In the genomic region with DNA sequence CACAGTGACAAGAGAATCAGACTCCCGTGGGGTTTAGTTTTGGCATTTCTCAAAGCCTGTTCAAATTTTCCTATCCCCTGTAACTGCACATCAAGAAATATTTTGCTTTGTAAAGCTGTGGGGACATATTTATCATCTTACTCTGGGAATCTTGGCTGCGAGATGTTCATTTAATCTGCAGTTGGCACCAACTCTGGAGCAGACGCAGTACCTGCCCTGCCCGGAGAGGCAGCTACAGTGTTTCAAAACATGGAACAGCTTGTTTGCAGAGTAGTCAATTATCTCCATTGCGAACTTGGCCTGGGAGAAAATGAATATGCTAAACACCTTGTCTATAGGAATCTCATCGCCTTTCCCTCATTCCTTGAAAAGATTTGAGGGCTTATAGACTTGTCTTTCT, we compare ENCODE assay signal across 34 mouse cellular contexts. TPM values are rescaled to one million over a fixed set of nuclear protein-coding genes. Genes with fewer than 3 reads are reported as not detected.
DNase-seq lines count a peak whose midpoint lies in the region; ATAC-seq and TF ChIP-seq lines count a peak whose summit lies in the region.
"Had no signal": no experiment of that assay in that cellular context is flagged by ENCODE, and none has a peak within 500 bp of the region (broad histone marks: within the 10 kb centered on the region; RNA-seq: fewer than 3 reads in every experiment).

No protein-coding gene starts in this region.

- no peaks in the 10 kb centered on the region for H3K9me3 ChIP-seq in forebrain, postnatal 0 days (ENCODE audit: low read length)
- H3K9me3 ChIP-seq in forebrain, embryonic 15.5 days, result no peaks in the 10 kb centered on the region
- H3K9me3 ChIP-seq: G1E; heart, embryonic 13.5 days; limb, embryonic 12.5 days; liver, embryonic 15.5 days; neural tube, embryonic 12.5 days had no signal

- no peak; the same call in 1 of the 2 replicates for ATAC-seq in forebrain, postnatal 0 days
- no peak for ATAC-seq in forebrain, embryonic 15.5 days (replicated peaks)

- H3K27ac ChIP-seq in forebrain, postnatal 0 days (ENCODE audit: low read depth, low read length), result no peak overlapping the region
- no peak overlapping the region for H3K27ac ChIP-seq in forebrain, embryonic 15.5 days (replicated peaks)
- H3K27ac ChIP-seq: heart, embryonic 13.5 days; hindbrain, embryonic 14.5 days; kidney, postnatal 0 days; limb, embryonic 12.5 days; liver, embryonic 15.5 days; neural tube, embryonic 12.5 days had no signal

- no peak overlapping the region for H3K9ac ChIP-seq in forebrain, postnatal 0 days
- no peak overlapping the region for H3K9ac ChIP-seq in forebrain, embryonic 15.5 days (replicated peaks)
- H3K9ac ChIP-seq: heart, embryonic 13.5 days; hindbrain, embryonic 14.5 days; limb, embryonic 12.5 days; liver, embryonic 15.5 days; lung, embryonic 14.5 days; neural tube, embryonic 12.5 days had no signal

- intact Hi-C loops in left cerebral cortex, postnatal 4 days (cut with DNase I), result no loop called here

- H3K27me3 ChIP-seq in forebrain, postnatal 0 days (ENCODE audit: insufficient read depth, low read length), result peaks cover 11% of the 10 kb centered on the region
- H3K27me3 ChIP-seq in forebrain, embryonic 15.5 days, result peaks cover 13% of the 10 kb centered on the region; the same call in 1 of the 2 replicates

- DNase-seq in cerebellum, adult 9-11 months, result peak; percentile 33
- DNase-seq in cerebellum, adult 18-20 months, result no peak
- DNase-seq in forebrain, postnatal 0 days, result peak; percentile 43
- peak; percentile 26 for DNase-seq in left cerebral cortex, postnatal 4 days
- no peak for DNase-seq in left cerebral cortex, adult 11 months (ENCODE audit: low spot score)
- DNase-seq in gonadal fat pad, adult 2 months (ENCODE audit: low read depth), result peak; percentile 46
- DNase-seq in right cerebral cortex, postnatal 10 days (ENCODE audit: low spot score in 2 of 2), result no peak
- DNase-seq: adrenal gland, adult 8-10 months; gastrocnemius, postnatal 25 days; heart, postnatal 10 days; kidney, adult 18-20 months; kidney, postnatal 4 days; lung, embryonic 14.5 days; lung, postnatal 14 days; midbrain, embryonic 14.5 days; right cerebral cortex, adult 18-20 months; right cerebral cortex, postnatal 4 days; thymus, adult 18-20 months; thymus, postnatal 36 days had no signal

- WGBS in forebrain, postnatal 0 days, result 43% methylated on average over 6 of the region's 6 CpGs
- WGBS in forebrain, embryonic 15.5 days, result 38% methylated on average over 6 of the region's 6 CpGs

- no peaks in the 10 kb centered on the region for H3K4me1 ChIP-seq in forebrain, postnatal 0 days (ENCODE audit: insufficient read depth)
- 0 out of 2 replicates have a peak, but pooled peaks cover 4% of the 10 kb centered on the region for H3K4me1 ChIP-seq in forebrain, embryonic 15.5 days
- H3K4me1 ChIP-seq: liver, embryonic 15.5 days had no signal

- no peaks in the 10 kb centered on the region for H3K36me3 ChIP-seq in forebrain, postnatal 0 days (ENCODE audit: insufficient read depth)
- no peaks in the 10 kb centered on the region for H3K36me3 ChIP-seq in forebrain, embryonic 15.5 days
- H3K36me3 ChIP-seq: G1E; heart, embryonic 13.5 days; limb, embryonic 12.5 days; liver, embryonic 15.5 days; neural tube, embryonic 12.5 days had no signal

- H3K4me3 ChIP-seq in forebrain, postnatal 0 days (ENCODE audit: low read depth, low read length), result no peak overlapping the region
- no peak overlapping the region for H3K4me3 ChIP-seq in forebrain, embryonic 15.5 days
- H3K4me3 ChIP-seq: heart, embryonic 13.5 days; limb, embryonic 12.5 days; liver, embryonic 15.5 days; myocyte; neural tube, embryonic 12.5 days had no signal

- no peak overlapping the region for H3K4me2 ChIP-seq in forebrain, postnatal 0 days (ENCODE audit: low read depth)
- H3K4me2 ChIP-seq in forebrain, embryonic 15.5 days (replicated peaks), result no peak overlapping the region
- H3K4me2 ChIP-seq: heart, embryonic 13.5 days; hindbrain, embryonic 14.5 days; limb, embryonic 12.5 days; liver, embryonic 15.5 days; lung, embryonic 14.5 days; neural tube, embryonic 12.5 days had no signal

- no peak for TF ChIP-seq CTCF in forebrain, postnatal 0 days (IDR thresholded peaks at IDR 0.05; ENCODE audit: low read depth)

RNA-seq across cellular contexts. Expression of a gene that starts 2.8 kb away (rescaled TPM):
- total RNA-seq in forebrain, postnatal 0 days (2014; rRNA removed), result 0.38 and 1.5 TPM in 2 replicates
- 0.34 and 0.90 TPM in 2 replicates for polyA plus RNA-seq in forebrain, postnatal 0 days (2015; fragmentation: Nextera tagmentation; extraction: Ambion mirVana)
- polyA plus RNA-seq in forebrain, embryonic 15.5 days (2015; fragmentation: Nextera tagmentation; extraction: Ambion mirVana), result 0.09 and 0.28 TPM in 2 replicates
- not detected for total RNA-seq in left cerebral cortex, postnatal 4 days (2021)
- polyA plus RNA-seq in gonadal fat pad, adult 2 months (2012; rRNA removed), result 3.7 and 5.2 TPM in 2 replicates
- total RNA-seq: hematopoietic stem cell, adult 5-6 weeks had no signal
- polyA plus RNA-seq: embryonic facial prominence, embryonic 11.5 days; G1E; heart, embryonic 13.5 days; liver, adult 2 months; liver, embryonic 15.5 days; lung, embryonic 14.5 days; myocyte had no signal

RNA-seq across cellular contexts. Expression of a gene that starts 25.7 kb away (rescaled TPM):
- not detected in 2 replicates for total RNA-seq in forebrain, postnatal 0 days (2014; rRNA removed)
- polyA plus RNA-seq in forebrain, postnatal 0 days (2015; fragmentation: Nextera tagmentation; extraction: Ambion mirVana), result 0.09 and 0.16 TPM in 2 replicates
- not detected in 2 replicates for polyA plus RNA-seq in forebrain, embryonic 15.5 days (2015; fragmentation: Nextera tagmentation; extraction: Ambion mirVana)
- total RNA-seq in left cerebral cortex, postnatal 4 days (2021), result under 1 TPM in 1 of 2 experiments, not detected in 1; 0.42 TPM
- 0.33 and 0.36 TPM in 2 replicates for polyA plus RNA-seq in gonadal fat pad, adult 2 months (2012; rRNA removed)
- total RNA-seq: adrenal gland, adult 8-10 months; adrenal gland, postnatal 4 days; G1E; heart, adult 8-10 months; heart, postnatal 10 days; hematopoietic stem cell, adult 5-6 weeks; liver, adult 2 months had no signal
- polyA plus RNA-seq: G1E; heart, embryonic 13.5 days; hindbrain, embryonic 14.5 days; kidney, postnatal 0 days; liver, adult 2 months; liver, embryonic 15.5 days; lung, embryonic 14.5 days; myocyte; stomach, embryonic 14.5 days had no signal

RNA-seq across cellular contexts. Expression of a gene that starts 27.9 kb away (rescaled TPM):
- total RNA-seq in forebrain, postnatal 0 days (2014; rRNA removed), result 8.6 and 8.9 TPM in 2 replicates
- polyA plus RNA-seq in forebrain, postnatal 0 days (2015; fragmentation: Nextera tagmentation; extraction: Ambion mirVana), result 8.3 and 9.0 TPM in 2 replicates
- polyA plus RNA-seq in forebrain, embryonic 15.5 days (2015; fragmentation: Nextera tagmentation; extraction: Ambion mirVana), result 2.4 and 2.9 TPM in 2 replicates
- total RNA-seq in left cerebral cortex, postnatal 4 days (2021), result 1 to 10 TPM; 3.6 to 4.9 TPM
- 41.3 and 52.5 TPM in 2 replicates for polyA plus RNA-seq in gonadal fat pad, adult 2 months (2012; rRNA removed)
- total RNA-seq: G1E; hematopoietic stem cell, adult 5-6 weeks had no signal
- polyA plus RNA-seq: G1E; limb, embryonic 12.5 days had no signal

RNA-seq across cellular contexts. Expression of a gene that starts 33.2 kb away (rescaled TPM):
- total RNA-seq in forebrain, postnatal 0 days (2014; rRNA removed), result 17.6 and 21.1 TPM in 2 replicates
- 10.1 and 10.9 TPM in 2 replicates for polyA plus RNA-seq in forebrain, postnatal 0 days (2015; fragmentation: Nextera tagmentation; extraction: Ambion mirVana)
- polyA plus RNA-seq in forebrain, embryonic 15.5 days (2015; fragmentation: Nextera tagmentation; extraction: Ambion mirVana), result 17.6 and 18.8 TPM in 2 replicates
- 10 to 100 TPM; 15.8 to 15.9 TPM for total RNA-seq in left cerebral cortex, postnatal 4 days (2021)
- 13.6 and 17.8 TPM in 2 replicates for polyA plus RNA-seq in gonadal fat pad, adult 2 months (2012; rRNA removed)

Comparison
In these comparisons a context has a peak if more than half of its experiments do, and no peak if none do; other contexts are left out.
1. DNase-seq: peak in cerebellum, adult 9-11 months (single experiment), forebrain, postnatal 0 days (single experiment), left cerebral cortex, postnatal 4 days (single experiment) and gonadal fat pad, adult 2 months (single experiment); none in cerebellum, adult 18-20 months (0 of 2), left cerebral cortex, adult 11 months (single experiment) and right cerebral cortex, postnatal 10 days (0 of 2).